Mouse (Mus musculus) left cerebral cortex, postnatal 4 days (tissue): ENCODE data around the gene Phyhipl. TPM values are rescaled to one million over a fixed set of nuclear protein-coding genes. Genes with fewer than 3 reads are reported as not detected.
A peak's percentile ranks its signal among the peaks of the same experiment; 100 is the strongest.

Experiments used
- DNase-seq: peaks from one replicate; pipeline ENCODE4 v3.0.0-alpha.2; 2022
- intact Hi-C: fragments of 180-260 bp; cut with DNase I; formaldehyde crosslinking; loops from one replicate; pipeline ENCODE4 v1.15.1; 2025
- total RNA-seq, 2 experiments: library from RNA; stranded (reverse); gene quantifications; 2 replicates each; pipeline ENCODE4 v1.2.3; 2021

The Phyhipl gene
- total RNA-seq, 2 experiments from 2014 or later: 137 to 154 TPM

GRCm38 (mm10) chr10:70537694-70538093, 118.1 kb downstream of the Phyhipl start:
- DNase-seq: no peak

GRCm38 (mm10) chr10:70535401-70535800, 120.4 kb downstream of the Phyhipl start:
- intact Hi-C loops: no loop called here

More at GRCm38 (mm10) chr10:70537694-70538093, 118.1 kb downstream of the Phyhipl start:
- intact Hi-C loops: no loop called here

GRCm38 (mm10) chr10:70534571-70534970, 121.2 kb downstream of the Phyhipl start:
- no peak for DNase-seq
- intact Hi-C loops: no loop called here

More at GRCm38 (mm10) chr10:70535401-70535800, 120.4 kb downstream of the Phyhipl start:
- no peak for DNase-seq

- intact Hi-C loops: no loop called here
- DNase-seq: no peak
Observed at GRCm38 (mm10) chr10:70533986-70534385, 121.8 kb downstream of the Phyhipl start.

GRCm38 (mm10) chr10:70533301-70533781, 122.4 kb downstream of the Phyhipl start:
- no peak for DNase-seq
- intact Hi-C loops: no loop called here

GRCm38 (mm10) chr10:70532249-70532648, 123.5 kb downstream of the Phyhipl start:
- intact Hi-C loops: no loop called here
- DNase-seq: peak; percentile 93

- peak; percentile 45 for DNase-seq
- intact Hi-C loops: no loop called here
Observed at GRCm38 (mm10) chr10:70530185-70530823, 125.5 kb downstream of the Phyhipl start.

GRCm38 (mm10) chr10:70521379-70521778, 134.4 kb downstream of the Phyhipl start:
- DNase-seq: no peak
- intact Hi-C loops: no loop called here

- intact Hi-C loops: no loop called here
- DNase-seq: peak; percentile 33
Observed at GRCm38 (mm10) chr10:70520143-70521131, 135.3 kb downstream of the Phyhipl start.

GRCm38 (mm10) chr10:70519640-70520099, 136.1 kb downstream of the Phyhipl start:
- no peak for DNase-seq
- intact Hi-C loops: no loop called here

- intact Hi-C loops: no loop called here
- DNase-seq: no peak
Observed at GRCm38 (mm10) chr10:70516661-70517060, 139.1 kb downstream of the Phyhipl start.

- DNase-seq: no peak
- intact Hi-C loops: no loop called here
Observed at GRCm38 (mm10) chr10:70514848-70515247, 140.9 kb downstream of the Phyhipl start.

GRCm38 (mm10) chr10:70507880-70508279, 147.9 kb downstream of the Phyhipl start:
- no peak for DNase-seq
- intact Hi-C loops: no loop called here

Other genes starting within 250 kb of the Phyhipl start
- 10 to 100 TPM; 41.3 to 42.4 TPM for gene Fam13c, start 215.5 kb downstream of the Phyhipl start, total RNA-seq